Mouse (Mus musculus) stomach, embryonic 16.5 days (tissue): ENCODE measurements at regions not wholly inside any gene's neighbourhood (a gene's known extent, or its start where the extent isn't known, plus 50 kb on each side); places are given as distances from the start of the nearest gene placed in this dataset.

Source experiments
- ATAC-seq: fragments of 200-750 bp; cut with Nextera tagmentation; 2 replicates; pipeline ENCODE4 v1.8.0; 2017; ENCODE audit warnings: moderate number of reproducible peaks, moderate TSS enrichment; ENCODE audit not compliant: insufficient read depth, low FRiP score
- H3K27ac ChIP-seq: fragments of 300-500 bp; sonication (generic); 2 replicates; pipeline ENCODE4 v1.5.1; 2014; ENCODE audit warnings: low read length
- H3K27me3 ChIP-seq: fragments of 300-500 bp; sonication (generic); 2 replicates; pipeline ENCODE4 v1.6.1; 2014; ENCODE audit warnings: low read length, control low read depth, mixed read lengths; ENCODE audit not compliant: control insufficient read depth, insufficient read depth
- H3K36me3 ChIP-seq: fragments of 300-500 bp; sonication (generic); 2 replicates; pipeline ENCODE4 v1.6.1; 2014; ENCODE audit warnings: low read length; ENCODE audit not compliant: control insufficient read depth, insufficient read depth
- H3K4me1 ChIP-seq: fragments of 300-500 bp; sonication (generic); 2 replicates; pipeline ENCODE4 v1.6.1; 2014; ENCODE audit warnings: low read length, control low read depth, mixed read lengths; ENCODE audit not compliant: control insufficient read depth, insufficient read depth
- H3K4me2 ChIP-seq: fragments of 300-500 bp; sonication (generic); 2 replicates; pipeline ENCODE4 v1.6.1; 2014; ENCODE audit warnings: low read depth, low read length, mixed read lengths
- H3K4me3 ChIP-seq: fragments of 300-500 bp; sonication (generic); replicated peaks from 2 replicates; pipeline ENCODE4 v1.5.1; 2014; ENCODE audit warnings: mild to moderate bottlenecking, low read length
- H3K9ac ChIP-seq: fragments of 300-500 bp; sonication (generic); 2 replicates; pipeline ENCODE4 v1.6.1; 2014; ENCODE audit warnings: low read length
- H3K9me3 ChIP-seq: fragments of 300-500 bp; sonication (generic); replicated peaks from 2 replicates; pipeline ENCODE4 v1.6.1; 2016; ENCODE audit warnings: low read length, control low read depth; ENCODE audit not compliant: control insufficient read depth
- WGBS: fragments of 180-500 bp; shearing (Covaris S2); extraction: QIAGEN DNeasy Blood & Tissue Kit; methylation state at CpG from one replicate; pipeline ENCODE4 v1.1.7; 2014; 5-methylcytosine and 5-hydroxymethylcytosine counted together

DNA sequence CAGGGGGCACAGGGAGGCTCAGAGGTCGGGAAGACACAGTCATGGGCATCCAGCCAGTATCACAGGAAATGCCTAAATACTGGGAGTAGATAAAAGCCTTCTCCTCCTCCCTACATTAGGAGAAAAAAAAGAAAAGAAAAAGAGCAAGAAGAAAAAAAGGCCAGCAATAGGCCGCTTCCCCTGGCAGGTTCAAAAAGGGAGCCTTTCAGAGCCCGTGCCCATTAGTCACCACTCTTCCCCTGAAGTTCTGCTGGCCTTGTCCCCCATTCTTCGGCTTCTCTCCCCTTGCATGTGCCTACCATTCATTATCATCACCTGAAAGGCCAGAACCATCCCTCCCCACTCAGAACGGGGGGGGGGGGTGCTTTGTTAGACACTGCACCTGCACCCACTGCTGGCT is 144.5 kb upstream of the Tbx3 start:
- Histone ChIP-seq H3K9me3 (no peaks in the 10 kb centered on the region), H3K4me2 (no peak overlapping the region), H3K36me3 (no peaks in the 10 kb centered on the region), H3K4me1 (no peaks in the 10 kb centered on the region), H3K27ac (no peak overlapping the region), H3K27me3 (no peaks in the 10 kb centered on the region), H3K9ac (no peak overlapping the region), H3K4me3 (no peak overlapping the region)
- WGBS = 58% methylated on average over 5 of the region's 5 CpGs
- ATAC-seq = no peak

GRCm38 (mm10) chr5:119530009-119530408 is 140.5 kb upstream of the Tbx3 start:
- Histone ChIP-seq H3K27me3 (no peaks in the 10 kb centered on the region), H3K27ac (no peak overlapping the region), H3K9ac (no peak overlapping the region), H3K4me2 (no peak overlapping the region), H3K9me3 (no peaks in the 10 kb centered on the region), H3K4me1 (no peaks in the 10 kb centered on the region), H3K4me3 (no peak overlapping the region), H3K36me3 (no peaks in the 10 kb centered on the region)
- 30% methylated on average over 8 of the region's 8 CpGs for WGBS
- no peak for ATAC-seq

- Histone ChIP-seq H3K36me3 (no peaks in the 10 kb centered on the region), H3K9me3 (no peaks in the 10 kb centered on the region), H3K9ac (no peak overlapping the region), H3K4me1 (no peaks in the 10 kb centered on the region), H3K27me3 (no peaks in the 10 kb centered on the region), H3K27ac (no peak overlapping the region), H3K4me3 (no peak overlapping the region), H3K4me2 (no peak overlapping the region)
- 76% methylated on average over 5 of the region's 5 CpGs for WGBS
- no peak for ATAC-seq
These were observed 135.5 kb upstream of the Tbx3 start for GRCm38 (mm10) chr5:119534946-119535345.

DNA sequence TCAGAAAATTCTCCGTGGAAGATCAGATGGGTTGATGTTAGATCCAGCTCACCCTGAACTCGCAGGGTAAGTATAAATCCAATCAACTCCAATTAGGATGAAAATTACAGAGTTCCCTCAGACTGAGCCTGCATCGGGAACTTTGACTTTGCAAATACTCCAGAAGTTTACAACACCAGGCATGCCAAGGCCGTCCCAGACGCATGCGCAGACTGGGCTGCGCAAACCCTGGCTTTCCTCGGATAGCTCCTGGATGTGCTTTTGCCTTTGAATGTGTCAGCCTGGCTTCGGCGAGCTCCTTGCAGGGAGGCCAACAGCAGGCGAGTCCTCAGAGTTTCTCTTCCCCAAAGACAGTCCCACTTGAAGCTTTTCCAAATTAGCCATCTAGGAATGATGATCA is 127.6 kb upstream of the Tbx3 start:
- H3K36me3 ChIP-seq = no peaks in the 10 kb centered on the region
- H3K4me2 ChIP-seq = no peak overlapping the region
- no peak for ATAC-seq
- H3K4me1 ChIP-seq = no peaks in the 10 kb centered on the region
- 77% methylated on average over 11 of the region's 11 CpGs for WGBS
- H3K9ac ChIP-seq = no peak overlapping the region
- no peaks in the 10 kb centered on the region for H3K9me3 ChIP-seq
- no peak overlapping the region for H3K27ac ChIP-seq
- no peaks in the 10 kb centered on the region for H3K27me3 ChIP-seq
- no peak overlapping the region for H3K4me3 ChIP-seq

DNA sequence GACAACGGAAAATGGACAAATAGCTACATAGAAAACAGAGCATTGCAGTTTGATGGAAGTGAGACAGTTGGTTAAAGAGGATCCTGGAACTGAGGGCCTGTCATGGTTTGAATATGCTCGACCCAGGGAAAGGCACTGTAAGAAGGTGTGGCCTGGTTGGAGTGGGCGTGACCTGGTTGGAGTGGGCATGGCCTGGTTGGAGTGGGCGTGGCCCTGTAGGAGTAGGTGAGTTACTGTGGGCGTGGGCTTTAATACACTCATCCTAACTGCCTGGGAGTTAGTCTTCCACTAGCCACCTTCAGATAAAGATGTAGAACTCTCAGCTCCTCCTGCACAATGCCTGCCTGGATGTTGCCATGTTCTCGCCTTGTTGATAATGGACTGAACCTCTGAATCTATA is 126.8 kb upstream of the Tbx3 start:
- 82% methylated on average over 6 of the region's 6 CpGs for WGBS
- Histone ChIP-seq H3K4me1 (no peaks in the 10 kb centered on the region), H3K9me3 (no peaks in the 10 kb centered on the region), H3K27me3 (no peaks in the 10 kb centered on the region), H3K9ac (no peak overlapping the region), H3K4me3 (no peak overlapping the region), H3K4me2 (no peak overlapping the region), H3K36me3 (no peaks in the 10 kb centered on the region), H3K27ac (no peak overlapping the region)
- ATAC-seq = no peak

DNA sequence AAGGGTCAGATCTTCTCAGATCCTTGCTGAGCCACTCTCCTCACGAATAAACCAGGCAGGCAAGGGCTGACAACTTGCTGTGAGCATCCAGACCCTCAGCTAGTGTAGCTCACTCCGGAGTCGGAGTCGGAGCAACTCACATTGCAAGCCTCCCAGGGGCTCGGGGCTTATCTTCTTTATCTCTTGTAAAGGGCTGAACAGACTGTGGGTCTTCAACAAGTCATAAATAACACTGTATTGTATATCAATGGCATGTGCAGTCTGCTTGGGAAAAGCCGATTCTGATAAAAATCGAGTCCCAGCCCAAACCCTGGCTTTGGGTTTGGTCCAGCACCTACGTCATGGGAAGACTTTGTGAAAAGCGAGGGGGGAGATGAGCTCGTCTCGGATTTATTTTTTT is 125.8 kb upstream of the Tbx3 start:
- Histone ChIP-seq H3K4me1 (no peaks in the 10 kb centered on the region), H3K9me3 (no peaks in the 10 kb centered on the region), H3K27me3 (no peaks in the 10 kb centered on the region), H3K4me2 (no peak overlapping the region), H3K27ac (no peak overlapping the region), H3K9ac (no peak overlapping the region), H3K36me3 (no peaks in the 10 kb centered on the region), H3K4me3 (no peak overlapping the region)
- ATAC-seq = no peak
- 59% methylated on average over 11 of the region's 11 CpGs for WGBS

- Histone ChIP-seq H3K27me3 (no peaks in the 10 kb centered on the region), H3K4me3 (no peak overlapping the region), H3K36me3 (no peaks in the 10 kb centered on the region), H3K4me2 (no peak overlapping the region), H3K9ac (no peak overlapping the region), H3K9me3 (no peaks in the 10 kb centered on the region), H3K27ac (no peak overlapping the region), H3K4me1 (no peaks in the 10 kb centered on the region)
- 69% methylated on average over 19 of the region's 19 CpGs for WGBS
- ATAC-seq = no peak
These were observed 123.4 kb upstream of the Tbx3 start for GRCm38 (mm10) chr5:119547070-119547469.

DNA sequence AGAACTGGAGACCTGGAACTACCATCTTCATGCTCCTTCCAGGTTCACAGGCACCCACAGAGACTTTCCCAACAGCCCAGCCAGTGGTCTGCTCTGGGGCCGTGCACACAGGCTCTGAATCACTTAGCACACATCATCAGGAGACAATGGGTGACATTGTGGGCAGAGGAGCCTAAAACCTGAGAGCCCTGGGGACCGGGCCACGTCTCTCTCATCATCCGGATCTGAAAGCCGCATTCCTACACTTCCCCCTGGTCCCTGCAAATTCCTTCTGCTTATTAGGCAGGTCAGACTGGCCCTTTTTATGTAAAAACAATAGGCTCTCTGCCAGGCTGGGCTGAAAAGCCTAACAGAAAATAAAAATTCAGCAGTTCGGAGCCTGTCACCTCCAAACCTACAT is 119.6 kb upstream of the Tbx3 start:
- no peaks in the 10 kb centered on the region for H3K27me3 ChIP-seq
- WGBS = 52% methylated on average over 6 of the region's 6 CpGs
- no peak overlapping the region for H3K9ac ChIP-seq
- no peaks in the 10 kb centered on the region for H3K4me1 ChIP-seq
- no peak overlapping the region for H3K27ac ChIP-seq
- no peak overlapping the region for H3K4me3 ChIP-seq
- H3K36me3 ChIP-seq = no peaks in the 10 kb centered on the region
- no peaks in the 10 kb centered on the region for H3K9me3 ChIP-seq
- H3K4me2 ChIP-seq = no peak overlapping the region
- no peak for ATAC-seq

- Histone ChIP-seq H3K4me2 (no peak overlapping the region), H3K27ac (no peak overlapping the region), H3K4me3 (no peak overlapping the region), H3K27me3 (no peaks in the 10 kb centered on the region), H3K36me3 (no peaks in the 10 kb centered on the region), H3K9me3 (no peaks in the 10 kb centered on the region), H3K4me1 (no peaks in the 10 kb centered on the region), H3K9ac (no peak overlapping the region)
- 56% methylated on average over 5 of the region's 5 CpGs for WGBS
- no peak for ATAC-seq
These were observed 117.0 kb upstream of the Tbx3 start for GRCm38 (mm10) chr5:119553469-119553868.

GRCm38 (mm10) chr5:119557071-119557470 is 113.4 kb upstream of the Tbx3 start:
- H3K9ac ChIP-seq = no peak overlapping the region
- no peaks in the 10 kb centered on the region for H3K36me3 ChIP-seq
- no peak overlapping the region for H3K4me3 ChIP-seq
- H3K27me3 ChIP-seq = no peaks in the 10 kb centered on the region
- no peak overlapping the region for H3K27ac ChIP-seq
- no peaks in the 10 kb centered on the region for H3K4me1 ChIP-seq
- no peaks in the 10 kb centered on the region for H3K9me3 ChIP-seq
- no peak for ATAC-seq
- WGBS = 64% methylated on average over 5 of the region's 5 CpGs
- no peak overlapping the region for H3K4me2 ChIP-seq
